Mouse (Mus musculus) bone marrow, adult 2 months (tissue): Measurements from ENCODE around the gene Tubg2. TPM values are rescaled to one million over a fixed set of nuclear protein-coding genes. Genes with fewer than 3 reads are reported as not detected.

Experiments used
- H3K27ac ChIP-seq: fragments of 200-500 bp; 2 replicates; pipeline ENCODE4 v1.5.1; 2012; ENCODE audit warnings: low read depth, mild to moderate bottlenecking, control low read depth, inconsistent platforms, low read length; ENCODE audit not compliant: control insufficient read depth, poor library complexity, insufficient read depth
- H3K4me1 ChIP-seq: fragments of 200-500 bp; 2 replicates; pipeline ENCODE4 v1.6.1; 2011; ENCODE audit warnings: low read length; ENCODE audit not compliant: control insufficient read depth, insufficient read depth
- H3K4me3 ChIP-seq: fragments of 200-500 bp; replicated peaks from 2 replicates; pipeline ENCODE3; 2011; ENCODE audit warnings: mild to moderate bottlenecking, low read depth, low read length, control low read depth; ENCODE audit not compliant: control insufficient read depth
- CTCF ChIP-seq: fragments of 200-500 bp; IDR thresholded peaks from 2 replicates; pipeline ENCODE4 v1.5.1; 2011; ENCODE audit warnings: low read length, control low read depth; ENCODE audit not compliant: control insufficient read depth, insufficient read depth
- POLR2A ChIP-seq: fragments of 200-500 bp; IDR thresholded peaks from 2 replicates; pipeline ENCODE4 v1.6.1; 2011; ENCODE audit warnings: low read depth, mild to moderate bottlenecking, control low read depth, low read length, borderline replicate concordance; ENCODE audit not compliant: control insufficient read depth
- WGBS: fragments of 180-500 bp; shearing (Covaris S2); methylation state at CpG from one replicate; pipeline ENCODE4 v1.1.7; 2018; 5-methylcytosine and 5-hydroxymethylcytosine counted together
- polyA plus RNA-seq: library from polyadenylated mRNA; stranded (reverse); fragments of >200 nt; gene quantifications from 2 replicates; pipeline ENCODE4 v1.2.4, GENCODE M21; 2011; ENCODE audit warnings: low replicate concordance; ENCODE audit not compliant: missing spikeins, insufficient read depth, insufficient read length

Gene Tubg2
- polyA plus RNA-seq, 1 experiment, result 3.4 TPM

DNA sequence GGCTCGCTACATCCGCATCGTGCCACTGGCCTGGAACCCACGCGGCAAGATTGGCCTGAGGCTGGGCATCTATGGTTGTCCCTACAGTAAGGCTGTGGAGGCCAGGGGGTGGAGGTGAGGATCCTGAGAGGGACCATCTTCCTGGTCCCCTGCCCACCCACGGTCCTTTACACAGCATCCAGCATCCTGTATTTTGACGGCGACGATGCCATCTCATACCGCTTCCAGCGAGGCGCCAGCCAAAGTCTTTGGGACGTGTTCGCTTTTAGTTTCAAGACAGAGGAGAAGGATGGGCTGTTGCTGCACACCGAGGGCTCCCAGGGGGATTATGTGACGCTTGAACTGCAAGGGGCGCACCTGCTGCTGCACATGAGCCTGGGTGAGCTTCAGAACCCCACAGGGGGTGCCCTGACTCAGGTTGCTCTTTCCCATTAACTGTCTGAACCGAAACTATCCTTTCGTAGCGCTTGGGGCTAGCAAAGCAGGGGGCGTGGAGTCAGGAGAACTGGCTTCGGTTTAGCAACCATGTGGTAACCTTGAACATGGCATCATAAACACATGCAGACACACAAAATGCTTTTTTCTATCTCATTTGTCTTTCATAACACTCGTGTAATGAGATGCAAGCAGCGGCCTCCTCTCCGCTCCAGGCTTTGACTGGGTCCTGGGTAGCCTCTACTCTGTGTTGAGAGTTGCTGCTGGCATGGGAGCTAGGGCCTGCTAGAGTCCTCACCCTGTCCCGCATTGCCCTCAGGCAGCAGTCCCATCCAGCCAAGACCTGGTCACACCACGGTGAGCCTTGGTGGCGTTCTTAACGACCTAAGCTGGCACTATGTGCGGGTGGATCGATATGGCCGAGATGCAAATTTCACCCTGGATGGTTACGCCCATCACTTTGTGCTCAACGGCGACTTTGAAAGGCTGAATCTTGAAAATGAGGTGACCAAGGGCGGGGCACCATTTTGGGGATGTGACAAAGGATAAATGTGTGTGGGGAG lies 22.7 kb downstream of the Tubg2 start:
- WGBS, result 65% methylated on average over 36 of the region's 36 CpGs
- Histone ChIP-seq H3K4me3 (no peak overlapping the region), H3K27ac (no peak overlapping the region), H3K4me1 (no peaks in the 10 kb centered on the region; the same call in 1 of the 2 replicates)
- TF ChIP-seq POLR2A (no peak), CTCF (no peak)

DNA sequence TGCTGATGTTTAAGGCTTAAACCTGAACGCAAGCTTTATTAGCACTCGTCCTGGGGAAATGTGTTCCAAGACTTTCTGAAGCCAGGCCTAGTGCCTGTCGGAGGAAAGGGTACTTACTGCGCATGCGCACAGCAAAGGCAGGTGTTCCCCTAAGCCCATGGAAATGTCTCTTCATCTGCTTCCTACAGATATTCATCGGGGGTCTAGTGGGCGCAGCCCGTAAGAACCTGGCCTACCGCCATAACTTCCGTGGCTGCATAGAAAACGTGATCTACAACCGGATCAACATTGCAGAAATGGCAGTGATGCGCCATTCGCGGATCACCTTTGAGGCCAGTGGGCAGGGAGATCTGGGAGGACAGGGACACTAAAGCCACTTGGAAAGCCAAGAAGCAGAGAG lies 23.6 kb downstream of the Tubg2 start:
- H3K4me1 ChIP-seq, result no peaks in the 10 kb centered on the region; the same call in 1 of the 2 replicates
- 75% methylated on average over 15 of the region's 15 CpGs for WGBS
- TF ChIP-seq POLR2A (no peak), CTCF (no peak)

DNA sequence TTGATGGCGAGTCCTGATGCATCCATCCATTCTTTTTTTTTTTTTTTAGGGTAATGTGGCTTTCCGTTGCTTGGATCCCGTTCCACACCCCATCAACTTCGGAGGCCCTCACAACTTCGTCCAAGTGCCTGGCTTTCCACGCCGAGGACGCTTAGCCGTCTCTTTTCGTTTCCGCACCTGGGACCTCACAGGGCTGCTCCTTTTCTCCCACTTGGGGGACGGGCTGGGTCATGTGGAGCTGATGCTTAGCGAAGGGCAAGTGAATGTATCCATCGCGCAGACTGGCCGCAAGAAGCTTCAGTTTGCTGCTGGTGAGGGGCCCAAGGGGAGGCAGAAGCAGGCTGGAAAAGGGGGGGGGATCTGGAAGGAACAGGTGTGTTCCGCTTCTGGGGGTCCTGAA lies 24.6 kb downstream of the Tubg2 start:
- WGBS, result 81% methylated on average over 17 of the region's 17 CpGs
- H3K27ac ChIP-seq, result no peak overlapping the region
- H3K4me3 ChIP-seq, result no peak overlapping the region
- TF ChIP-seq POLR2A (no peak), CTCF (no peak)
- H3K4me1 ChIP-seq, result no peaks in the 10 kb centered on the region; the same call in 1 of the 2 replicates

More for the DNA sequence above, 23.6 kb downstream of the Tubg2 start:
- no peak overlapping the region for H3K27ac ChIP-seq
- H3K4me3 ChIP-seq, result no peak overlapping the region

DNA sequence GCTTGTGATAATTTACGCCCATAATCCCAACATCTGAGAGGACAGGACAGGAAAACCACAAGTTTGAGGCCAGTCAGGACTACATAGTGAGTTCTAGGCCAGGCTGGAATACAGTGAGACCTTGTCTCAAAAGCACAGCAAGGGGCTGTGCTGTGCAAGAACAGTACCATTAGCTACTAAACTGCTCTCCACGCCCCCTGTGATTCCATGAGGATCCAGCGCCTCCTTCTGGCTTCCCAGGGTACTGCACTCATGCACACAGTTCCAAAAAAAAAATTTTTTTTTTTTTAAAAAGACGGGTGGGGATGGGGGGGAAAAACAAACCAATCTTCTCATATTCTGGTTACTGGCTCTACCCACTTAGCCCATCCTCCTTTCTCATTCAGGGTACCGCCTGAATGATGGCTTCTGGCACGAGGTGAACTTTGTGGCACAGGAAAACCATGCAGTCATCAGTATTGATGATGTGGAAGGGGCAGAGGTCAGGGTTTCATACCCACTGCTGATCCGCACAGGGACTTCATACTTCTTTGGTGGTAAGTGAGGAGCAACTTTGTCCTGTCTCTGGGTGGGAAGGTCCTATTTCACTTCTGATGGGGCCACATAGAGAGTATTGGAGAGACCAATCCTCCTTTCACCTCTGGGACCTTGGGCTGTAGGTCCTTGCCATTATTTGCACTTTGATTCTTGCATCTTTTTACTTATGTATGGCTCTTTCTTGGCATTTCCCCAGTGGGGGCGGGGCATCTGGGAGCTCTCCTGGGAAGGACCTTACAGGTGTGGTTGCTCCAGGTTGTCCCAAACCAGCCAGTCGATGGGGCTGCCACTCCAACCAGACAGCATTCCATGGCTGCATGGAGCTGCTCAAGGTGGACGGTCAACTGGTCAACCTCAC lies 25.4 kb downstream of the Tubg2 start:
- WGBS, result 42% methylated on average over 10 of the region's 10 CpGs
- Histone ChIP-seq H3K4me1 (no peaks in the 10 kb centered on the region; the same call in 1 of the 2 replicates), H3K27ac (no peak overlapping the region), H3K4me3 (no peak overlapping the region)
- TF ChIP-seq POLR2A, result no peak
- TF ChIP-seq CTCF, result peak; percentile 68

DNA sequence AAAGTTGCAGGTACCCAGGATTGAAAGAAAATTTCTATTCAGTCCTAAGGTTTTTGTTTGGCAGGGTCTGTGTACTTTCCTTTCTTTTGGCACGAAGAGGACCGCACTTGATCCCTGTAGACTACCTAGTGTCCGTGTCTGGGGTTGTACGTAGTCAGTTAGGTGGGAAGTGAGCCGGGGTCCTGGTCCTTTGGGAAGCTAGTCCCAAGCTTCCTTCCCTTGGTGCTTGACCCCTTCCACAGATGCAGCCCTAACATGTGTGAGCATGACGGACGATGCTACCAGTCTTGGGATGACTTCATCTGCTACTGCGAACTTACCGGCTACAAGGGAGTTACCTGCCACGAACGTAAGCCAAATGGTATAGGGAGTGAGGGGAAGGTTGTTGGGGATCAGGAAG lies 26.3 kb downstream of the Tubg2 start:
- Histone ChIP-seq H3K4me3 (no peak overlapping the region), H3K4me1 (no peaks in the 10 kb centered on the region; the same call in 1 of the 2 replicates), H3K27ac (no peak overlapping the region)
- TF ChIP-seq CTCF, result no peak
- no peak for TF ChIP-seq POLR2A
- WGBS, result 88% methylated on average over 11 of the region's 11 CpGs

DNA sequence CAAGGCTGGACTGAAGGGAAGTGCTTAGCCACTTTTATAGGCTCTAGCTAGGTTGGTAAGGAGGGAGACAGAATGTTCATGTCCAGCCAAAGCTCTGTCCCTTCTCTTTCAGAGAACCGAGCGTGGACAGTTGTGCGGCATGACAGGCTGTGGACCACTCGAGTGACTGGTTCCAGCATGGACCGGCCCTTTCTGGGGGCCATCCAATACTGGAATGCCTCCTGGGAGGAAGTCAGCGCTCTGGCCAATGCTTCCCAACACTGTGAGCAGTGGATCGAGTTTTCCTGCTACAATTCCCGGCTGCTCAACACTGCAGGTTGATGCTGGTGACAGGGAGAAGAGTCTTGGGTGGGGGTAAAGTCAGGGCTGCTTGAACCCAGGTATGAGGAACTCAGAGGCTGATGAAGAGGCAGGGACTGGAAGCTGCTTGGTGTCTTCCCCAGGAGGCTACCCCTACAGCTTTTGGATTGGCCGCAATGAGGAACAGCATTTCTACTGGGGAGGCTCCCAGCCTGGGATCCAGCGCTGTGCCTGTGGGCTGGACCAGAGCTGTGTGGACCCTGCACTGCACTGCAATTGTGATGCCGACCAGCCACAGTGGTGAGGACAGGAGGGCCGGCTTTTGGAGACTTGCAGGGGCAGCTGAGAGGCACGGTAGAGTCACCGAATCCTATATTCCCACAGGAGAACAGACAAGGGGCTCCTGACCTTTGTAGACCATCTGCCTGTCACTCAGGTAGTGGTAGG lies 27.2 kb downstream of the Tubg2 start:
- WGBS, result 79% methylated on average over 14 of the region's 14 CpGs
- no peak overlapping the region for H3K4me3 ChIP-seq
- no peaks in the 10 kb centered on the region; the same call in 1 of the 2 replicates for H3K4me1 ChIP-seq
- no peak for TF ChIP-seq CTCF
- TF ChIP-seq POLR2A, result no peak
- H3K27ac ChIP-seq, result no peak overlapping the region

DNA sequence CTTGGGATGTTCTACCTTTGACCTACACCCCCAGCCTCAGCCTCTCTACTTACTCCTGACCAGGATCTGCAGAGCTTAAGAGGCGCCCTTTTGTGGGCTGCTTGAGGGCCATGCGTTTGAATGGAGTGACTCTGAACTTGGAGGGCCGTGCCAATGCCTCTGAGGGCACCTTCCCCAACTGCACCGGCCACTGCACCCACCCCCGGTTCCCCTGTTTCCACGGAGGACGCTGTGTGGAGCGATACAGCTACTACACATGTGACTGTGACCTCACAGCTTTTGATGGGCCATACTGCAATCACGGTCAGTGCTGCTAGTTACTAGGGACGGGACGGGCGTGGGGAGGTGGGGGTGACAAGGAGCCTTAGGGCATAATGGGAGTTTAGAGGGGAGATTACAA lies 29.3 kb downstream of the Tubg2 start:
- no peak overlapping the region for H3K4me3 ChIP-seq
- H3K27ac ChIP-seq, result no peak overlapping the region
- 87% methylated on average over 12 of the region's 12 CpGs for WGBS
- no peak for TF ChIP-seq CTCF
- TF ChIP-seq POLR2A, result no peak
- no peaks in the 10 kb centered on the region; the same call in 1 of the 2 replicates for H3K4me1 ChIP-seq
